ENCODE assay signal across 9 mouse cellular contexts in the genomic region with DNA sequence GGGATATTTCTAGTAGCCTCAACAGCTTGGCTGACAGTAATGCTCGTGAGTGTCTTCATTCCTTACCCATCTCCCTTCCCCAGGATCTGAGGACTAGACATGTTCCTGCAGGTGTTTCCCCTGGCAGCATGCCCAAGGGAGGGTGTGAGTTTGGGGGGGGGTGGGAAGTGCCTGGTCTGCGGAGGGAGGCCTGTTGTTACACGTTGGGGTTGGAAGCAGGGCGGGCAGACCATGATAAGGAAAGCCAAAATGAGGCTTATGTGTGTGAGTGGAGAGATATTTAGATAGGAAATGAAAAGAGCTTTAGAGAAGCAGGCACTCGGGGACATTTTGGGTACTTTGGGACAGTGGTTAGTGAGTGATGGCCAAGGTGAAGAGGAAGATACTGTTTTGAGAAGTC. TPM values are rescaled to one million over a fixed set of nuclear protein-coding genes. Genes with fewer than 3 reads are reported as not detected.
DNase-seq lines count a peak whose midpoint lies in the region; ATAC-seq and TF ChIP-seq lines count a peak whose summit lies in the region.
"Had no signal": no experiment of that assay in that cellular context is flagged by ENCODE, and none has a peak within 500 bp of the region (broad histone marks: within the 10 kb centered on the region; RNA-seq: fewer than 3 reads in every experiment).

No protein-coding gene starts in this region.

- no peak for ATAC-seq in heart, embryonic 13.5 days (ENCODE audit: extremely low read depth, insufficient number of reproducible peaks, low FRiP score, low TSS enrichment)
- ATAC-seq in forebrain, embryonic 15.5 days (replicated peaks), result no peak
- ATAC-seq in liver, postnatal 0 days, result 0 out of 2 replicates have a peak, but pooled peaks have one; percentile 1
- ATAC-seq: CD4-positive, CD25-positive, alpha-beta regulatory T cell, adult 4 months had no signal

- no peak for TF ChIP-seq POLR2A in ES-Bruce4 (IDR thresholded peaks at IDR 0.05; ENCODE audit: insufficient read depth, low read length)

- H3K4me2 ChIP-seq in heart, embryonic 13.5 days, result peak overlapping the region; percentile 82
- peak overlapping the region; percentile 68 for H3K4me2 ChIP-seq in forebrain, embryonic 15.5 days (replicated peaks)
- peak overlapping the region; percentile 77 for H3K4me2 ChIP-seq in liver, postnatal 0 days (ENCODE audit: low read depth, low read length)

- peak overlapping the region; percentile 92 for H3K4me3 ChIP-seq in heart, embryonic 13.5 days
- no peak overlapping the region for H3K4me3 ChIP-seq in ES-Bruce4 (ENCODE audit: low read depth, low read length)
- H3K4me3 ChIP-seq in forebrain, embryonic 15.5 days, result peak overlapping the region; percentile 100
- H3K4me3 ChIP-seq in liver, postnatal 0 days (ENCODE audit: low read depth, low read length), result peak overlapping the region; percentile 90

- H3K27me3 ChIP-seq in heart, embryonic 13.5 days (replicated peaks), result no peaks in the 10 kb centered on the region
- H3K27me3 ChIP-seq in ES-Bruce4 (ENCODE audit: control insufficient read depth, insufficient read depth, low read length, poor library complexity, severe bottlenecking), result no peaks in the 10 kb centered on the region
- no peaks in the 10 kb centered on the region for H3K27me3 ChIP-seq in forebrain, embryonic 15.5 days
- H3K27me3 ChIP-seq in liver, postnatal 0 days (ENCODE audit: insufficient read depth, low read length), result no peaks in the 10 kb centered on the region

- WGBS in heart, embryonic 13.5 days, result 36% methylated on average over 5 of the region's 5 CpGs
- 42% methylated on average over 5 of the region's 5 CpGs for WGBS in forebrain, embryonic 15.5 days
- 23% methylated on average over 5 of the region's 5 CpGs for WGBS in liver, postnatal 0 days (ENCODE audit: insufficient replicate concordance)

- no peaks in the 10 kb centered on the region for H3K9me3 ChIP-seq in heart, embryonic 13.5 days
- no peaks in the 10 kb centered on the region for H3K9me3 ChIP-seq in ES-Bruce4 (replicated peaks; ENCODE audit: control insufficient read depth, insufficient read depth, low read length, poor library complexity, severe bottlenecking)
- H3K9me3 ChIP-seq in forebrain, embryonic 15.5 days, result no peaks in the 10 kb centered on the region
- no peaks in the 10 kb centered on the region for H3K9me3 ChIP-seq in liver, postnatal 0 days (ENCODE audit: low read length)

- H3K9ac ChIP-seq in heart, embryonic 13.5 days, result peak overlapping the region; percentile 98
- 0 out of 2 replicates have a peak overlapping the region, but pooled peaks have one; percentile 19 for H3K9ac ChIP-seq in ES-Bruce4 (ENCODE audit: low read depth, poor library complexity, severe bottlenecking)
- H3K9ac ChIP-seq in forebrain, embryonic 15.5 days (replicated peaks), result peak overlapping the region; percentile 33
- H3K9ac ChIP-seq in liver, postnatal 0 days (replicated peaks), result peak overlapping the region; percentile 98

- TF ChIP-seq CTCF in ES-Bruce4 (IDR thresholded peaks at IDR 0.05; ENCODE audit: low read depth, low read length), result no peak
- TF ChIP-seq CTCF in liver, postnatal 0 days (IDR thresholded peaks at IDR 0.05; ENCODE audit: low read depth), result no peak

- no peak for DNase-seq in heart, postnatal 10 days
- DNase-seq in liver, postnatal 0 days, result peak; percentile 75
- DNase-seq in spleen, adult 18-20 months, result no peak
- no peak for DNase-seq in gastrocnemius, postnatal 4 days (ENCODE audit: low spot score in 2 of 2)
- DNase-seq in urinary bladder, postnatal 4 days (ENCODE audit: low spot score in 2 of 2), result no peak

- no peak for TF ChIP-seq EP300 in ES-Bruce4 (IDR thresholded peaks at IDR 0.05; ENCODE audit: insufficient read depth, low read depth, low read length)
- TF ChIP-seq EP300 in liver, postnatal 0 days (IDR thresholded peaks at IDR 0.05; ENCODE audit: low read depth), result peak; percentile 74

- peak overlapping the region; percentile 46 for H3K27ac ChIP-seq in heart, embryonic 13.5 days (replicated peaks)
- H3K27ac ChIP-seq in ES-Bruce4 (ENCODE audit: insufficient read depth, low read length), result no peak overlapping the region
- peak overlapping the region; percentile 27; the same call in 1 of the 2 replicates for H3K27ac ChIP-seq in forebrain, embryonic 15.5 days (replicated peaks)
- peak overlapping the region; percentile 99 for H3K27ac ChIP-seq in liver, postnatal 0 days (ENCODE audit: low read depth)

- intact Hi-C loops in heart, postnatal 10 days (cut with DNase I), result no loop called here

- peaks cover 39% of the 10 kb centered on the region for H3K4me1 ChIP-seq in heart, embryonic 13.5 days
- H3K4me1 ChIP-seq in ES-Bruce4 (ENCODE audit: control insufficient read depth, insufficient read depth, low read length), result peaks cover 2% of the 10 kb centered on the region
- peaks cover 40% of the 10 kb centered on the region for H3K4me1 ChIP-seq in forebrain, embryonic 15.5 days
- peaks cover 38% of the 10 kb centered on the region for H3K4me1 ChIP-seq in liver, postnatal 0 days (ENCODE audit: insufficient read depth)

- peaks cover 59% of the 10 kb centered on the region for H3K36me3 ChIP-seq in heart, embryonic 13.5 days
- H3K36me3 ChIP-seq in ES-Bruce4 (ENCODE audit: control insufficient read depth, insufficient read depth, low read length, poor library complexity, severe bottlenecking), result peaks cover 40% of the 10 kb centered on the region
- H3K36me3 ChIP-seq in forebrain, embryonic 15.5 days, result peaks cover 43% of the 10 kb centered on the region
- H3K36me3 ChIP-seq in liver, postnatal 0 days (replicated peaks; ENCODE audit: insufficient read depth, low read length), result peaks cover 53% of the 10 kb centered on the region

RNA-seq across cellular contexts. Expression of gene Mta2, which starts 2.4 kb away (rescaled TPM):
- 83.6 and 88.0 TPM in 2 replicates for polyA plus RNA-seq in heart, embryonic 13.5 days (2015; fragmentation: Nextera tagmentation; extraction: Ambion mirVana)
- 10 to 100 TPM; 54.4 to 59.5 TPM for total RNA-seq in heart, postnatal 10 days (2021)
- 106 and 108 TPM in 2 replicates for polyA plus RNA-seq in ES-Bruce4 (2011; ENCODE audit: insufficient read depth, insufficient read length, low read depth, missing spikeins)
- 171 and 175 TPM in 2 replicates for polyA plus RNA-seq in forebrain, embryonic 15.5 days (2015; fragmentation: Nextera tagmentation; extraction: Ambion mirVana)
- polyA plus RNA-seq in liver, postnatal 0 days (2015; fragmentation: Nextera tagmentation; extraction: Ambion mirVana), result 43.0 and 45.7 TPM in 2 replicates
- total RNA-seq in gastrocnemius, postnatal 4 days (2021), result 10 to 100 TPM; 61.1 to 69.8 TPM

RNA-seq across cellular contexts. Expression of gene Tut1, which starts 9.6 kb away (rescaled TPM):
- polyA plus RNA-seq in heart, embryonic 13.5 days (2015; fragmentation: Nextera tagmentation; extraction: Ambion mirVana), result 16.3 and 17.1 TPM in 2 replicates
- total RNA-seq in heart, postnatal 10 days (2021), result 10 to 100 TPM in 1 of 2 experiments, 1 to 10 TPM in 1; 8.5 to 10.4 TPM
- 26.4 and 30.1 TPM in 2 replicates for polyA plus RNA-seq in ES-Bruce4 (2011; ENCODE audit: insufficient read depth, insufficient read length, low read depth, missing spikeins)
- polyA plus RNA-seq in forebrain, embryonic 15.5 days (2015; fragmentation: Nextera tagmentation; extraction: Ambion mirVana), result 34.1 and 34.7 TPM in 2 replicates
- polyA plus RNA-seq in liver, postnatal 0 days (2015; fragmentation: Nextera tagmentation; extraction: Ambion mirVana), result 9.0 and 10.7 TPM in 2 replicates
- 10 to 100 TPM; 12.7 to 14.9 TPM for total RNA-seq in gastrocnemius, postnatal 4 days (2021)

RNA-seq across cellular contexts. Expression of gene Eml3, which starts 14.7 kb away (rescaled TPM):
- 14.4 and 14.9 TPM in 2 replicates for polyA plus RNA-seq in heart, embryonic 13.5 days (2015; fragmentation: Nextera tagmentation; extraction: Ambion mirVana)
- total RNA-seq in heart, postnatal 10 days (2021), result 10 to 100 TPM; 16.7 to 18.7 TPM
- 19.2 and 20.4 TPM in 2 replicates for polyA plus RNA-seq in ES-Bruce4 (2011; ENCODE audit: insufficient read depth, insufficient read length, low read depth, missing spikeins)
- polyA plus RNA-seq in forebrain, embryonic 15.5 days (2015; fragmentation: Nextera tagmentation; extraction: Ambion mirVana), result 10.4 and 11.7 TPM in 2 replicates
- 8.0 and 9.5 TPM in 2 replicates for polyA plus RNA-seq in liver, postnatal 0 days (2015; fragmentation: Nextera tagmentation; extraction: Ambion mirVana)
- 10 to 100 TPM; 24.3 to 26.7 TPM for total RNA-seq in gastrocnemius, postnatal 4 days (2021)

RNA-seq across cellular contexts. Expression of gene Rom1, which starts 14.9 kb away (rescaled TPM):
- polyA plus RNA-seq in heart, embryonic 13.5 days (2015; fragmentation: Nextera tagmentation; extraction: Ambion mirVana), result 2.4 and 2.7 TPM in 2 replicates
- 1 to 10 TPM; 6.5 to 7.1 TPM for total RNA-seq in heart, postnatal 10 days (2021)
- polyA plus RNA-seq in ES-Bruce4 (2011; ENCODE audit: insufficient read depth, insufficient read length, low read depth, missing spikeins), result 1.6 and 2.2 TPM in 2 replicates
- polyA plus RNA-seq in forebrain, embryonic 15.5 days (2015; fragmentation: Nextera tagmentation; extraction: Ambion mirVana), result 0.87 and 1.5 TPM in 2 replicates
- 2.0 and 2.5 TPM in 2 replicates for polyA plus RNA-seq in liver, postnatal 0 days (2015; fragmentation: Nextera tagmentation; extraction: Ambion mirVana)
- total RNA-seq in gastrocnemius, postnatal 4 days (2021), result 1 to 10 TPM; 4.4 to 4.9 TPM

RNA-seq across cellular contexts. Expression of gene Eef1g, which starts 22.8 kb away (rescaled TPM):
- 251 and 281 TPM in 2 replicates for polyA plus RNA-seq in heart, embryonic 13.5 days (2015; fragmentation: Nextera tagmentation; extraction: Ambion mirVana)
- total RNA-seq in heart, postnatal 10 days (2021), result 100 to 1,000 TPM; 283 to 289 TPM
- 1,175 and 1,274 TPM in 2 replicates for polyA plus RNA-seq in ES-Bruce4 (2011; ENCODE audit: insufficient read depth, insufficient read length, low read depth, missing spikeins)
- 336 and 348 TPM in 2 replicates for polyA plus RNA-seq in forebrain, embryonic 15.5 days (2015; fragmentation: Nextera tagmentation; extraction: Ambion mirVana)
- 129 and 134 TPM in 2 replicates for polyA plus RNA-seq in liver, postnatal 0 days (2015; fragmentation: Nextera tagmentation; extraction: Ambion mirVana)
- total RNA-seq in gastrocnemius, postnatal 4 days (2021), result 100 to 1,000 TPM; 704 to 748 TPM

Comparison
In these comparisons a context has a peak if more than half of its experiments do, and no peak if none do; other contexts are left out.
1. H3K9ac ChIP-seq: peak in every context shown above with its lines; median percentile 98 in heart, embryonic 13.5 days; 98 in liver, postnatal 0 days; 33 in forebrain, embryonic 15.5 days; 19 in ES-Bruce4.